Mouse (Mus musculus): ENCODE measurements around the gene Gpr87. TPM values are rescaled to one million over a fixed set of nuclear protein-coding genes. Genes with fewer than 3 reads are reported as not detected.

Gene Gpr87
- not detected for polyA plus RNA-seq (2014; fragmentation: Illumina TruSeq; extraction: RNeasy Lipid Tissue Mini Kit (QIAGEN cat#74804); ENCODE audit: insufficient read depth, low read depth, low replicate concordance)

GRCm38 (mm10) chr3:59194938-59195337 lies at the start of gene Gpr87:
TSS of gene Gpr87 (minus strand) at chr3:59195104.

GRCm38 (mm10) chr3:59210727-59211126 lies 15.8 kb upstream of the Gpr87 start, which contains the start of gene P2ry13:
TSS of gene P2ry13 (minus strand) at chr3:59210882.

DNA sequence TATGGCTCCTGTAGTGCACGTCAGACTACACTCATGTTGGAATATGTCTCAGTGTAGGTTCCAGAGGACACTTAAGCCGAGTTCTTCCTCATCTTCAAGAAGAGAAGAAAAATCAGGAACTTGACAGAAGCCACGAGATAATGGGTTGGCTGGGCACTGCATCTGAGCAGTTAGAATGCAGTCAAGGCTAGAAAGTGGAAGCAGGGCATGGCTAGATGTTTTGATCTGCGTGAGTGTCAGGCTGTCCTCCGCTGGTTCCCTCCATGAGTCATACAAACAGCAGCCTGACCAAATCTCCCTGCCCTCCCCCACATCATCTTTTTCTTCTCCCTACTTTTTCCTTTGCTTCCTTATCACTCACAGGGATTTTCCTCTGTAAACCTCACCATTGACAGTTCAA lies 41.5 kb downstream of the Gpr87 start, which contains the start of gene P2ry14:
TSS of gene P2ry14 (minus strand) at position 195 of the 400 bp plus-strand sequence.

Other genes with a start within 250 kb of the Gpr87 start
- 0.21 TPM for gene Med12l, start 189.3 kb downstream of the Gpr87 start, polyA plus RNA-seq (2014; fragmentation: Illumina TruSeq; extraction: RNeasy Lipid Tissue Mini Kit (QIAGEN cat#74804); ENCODE audit: insufficient read depth, low read depth, low replicate concordance)
- 4.6 TPM for gene Gpr171, start 93.3 kb downstream of the Gpr87 start, polyA plus RNA-seq (2014; fragmentation: Illumina TruSeq; extraction: RNeasy Lipid Tissue Mini Kit (QIAGEN cat#74804); ENCODE audit: insufficient read depth, low read depth, low replicate concordance)
- gene P2ry14, start 41.5 kb downstream of the Gpr87 start, polyA plus RNA-seq (2014; fragmentation: Illumina TruSeq; extraction: RNeasy Lipid Tissue Mini Kit (QIAGEN cat#74804); ENCODE audit: insufficient read depth, low read depth, low replicate concordance) = 8.8 TPM
- gene P2ry13, start 15.8 kb upstream of the Gpr87 start, polyA plus RNA-seq (2014; fragmentation: Illumina TruSeq; extraction: RNeasy Lipid Tissue Mini Kit (QIAGEN cat#74804); ENCODE audit: insufficient read depth, low read depth, low replicate concordance) = 2.2 TPM
- 2.0 TPM for gene P2ry12, start 67.8 kb upstream of the Gpr87 start, polyA plus RNA-seq (2014; fragmentation: Illumina TruSeq; extraction: RNeasy Lipid Tissue Mini Kit (QIAGEN cat#74804); ENCODE audit: insufficient read depth, low read depth, low replicate concordance)
- 1.3 TPM for gene Igsf10, start 149.3 kb upstream of the Gpr87 start, polyA plus RNA-seq (2014; fragmentation: Illumina TruSeq; extraction: RNeasy Lipid Tissue Mini Kit (QIAGEN cat#74804); ENCODE audit: insufficient read depth, low read depth, low replicate concordance)

Data from lung, adult 10 weeks (tissue).